Mouse (Mus musculus): ENCODE measurements at regions not wholly inside any gene's neighbourhood (a gene's known extent, or its start where the extent isn't known, plus 50 kb on each side); places are given as distances from the start of the nearest gene placed in this dataset.
"Not testable (repeated sequence)": the region's sequence is repeated elsewhere in the genome, so short reads cannot be mapped to it uniquely, and the experiment has no call there.

- not testable (repeated sequence) for TF ChIP-seq CTCF, EP300 (IDR thresholded peaks at IDR 0.05; ENCODE audit: low read depth)
These were observed 83.0 kb upstream of the Nwd2 start for GRCm38 (mm10) chr5:63565891-63566290.

Data from heart, postnatal 0 days (tissue).